Comparison of ENCODE assay signal across 39 mouse cellular contexts in the genomic region with DNA sequence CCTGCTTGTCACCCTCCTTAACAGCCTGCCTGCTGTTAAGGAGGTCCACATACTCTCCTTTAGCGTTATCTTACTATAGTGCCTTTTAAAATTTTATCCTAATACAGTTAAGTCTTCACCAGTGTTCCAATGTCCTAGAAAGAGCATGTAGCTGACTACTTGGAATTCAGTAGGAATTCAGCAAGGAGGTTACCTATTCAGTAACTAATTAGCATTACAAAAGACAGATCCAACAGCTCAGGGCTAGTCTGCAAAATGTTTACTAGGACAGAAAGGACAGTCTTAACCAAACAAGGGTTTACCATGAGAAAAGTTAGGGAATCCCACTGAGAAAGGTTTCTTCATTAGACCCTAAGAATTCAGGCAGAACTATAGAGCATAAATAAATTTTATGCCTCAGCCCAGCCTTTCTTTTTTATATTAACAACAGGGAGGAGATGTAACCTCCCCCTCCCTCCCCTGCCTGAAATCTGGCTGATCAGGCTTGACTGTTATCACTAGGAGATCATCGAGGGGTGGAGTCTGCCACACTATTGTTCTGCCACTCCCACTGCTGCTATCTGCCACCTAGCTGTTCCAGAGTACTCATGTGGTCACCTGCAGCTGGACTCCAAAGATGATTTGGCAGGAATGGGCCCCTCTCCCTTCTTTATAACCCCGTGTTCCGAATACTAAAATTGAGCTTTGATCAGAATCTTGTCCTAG. TPM values are rescaled to one million over a fixed set of nuclear protein-coding genes. Genes with fewer than 3 reads are reported as not detected.
"Had no signal": no experiment of that assay in that cellular context is flagged by ENCODE, and none has a peak within 500 bp of the region (broad histone marks: within the 10 kb centered on the region; RNA-seq: fewer than 3 reads in every experiment).

No protein-coding gene starts in this region.

RNA-seq across cellular contexts. Expression of a gene that starts 16.2 kb away (rescaled TPM):
- total RNA-seq: left cerebral cortex, postnatal 10 days; left cerebral cortex, postnatal 14 days; left cerebral cortex, postnatal 25 days; left cerebral cortex, postnatal 4 days; liver, adult 2 months; megakaryocyte-erythroid progenitor cell, adult 5-6 weeks; monocyte, adult 5-6 weeks had no signal
- polyA plus RNA-seq: limb, embryonic 10.5 days; limb, embryonic 11.5 days; limb, embryonic 12.5 days; liver, adult 2 months; liver, embryonic 11.5 days; liver, embryonic 13.5 days; liver, embryonic 15.5 days; liver, embryonic 16.5 days; liver, postnatal 0 days; lung, adult 2 months; lung, embryonic 14.5 days; lung, embryonic 15.5 days; lung, embryonic 16.5 days; lung, postnatal 0 days; macrophage; midbrain, embryonic 10.5 days; midbrain, embryonic 14.5 days; midbrain, embryonic 15.5 days; midbrain, embryonic 16.5 days; midbrain, postnatal 0 days; myocyte had no signal

RNA-seq across cellular contexts. Expression of a gene that starts 43.5 kb away (rescaled TPM):
- total RNA-seq: left cerebral cortex, postnatal 10 days; left cerebral cortex, postnatal 14 days; left cerebral cortex, postnatal 25 days; left cerebral cortex, postnatal 36 days; left cerebral cortex, postnatal 4 days; liver, adult 2 months; megakaryocyte progenitor cell, adult 5-6 weeks; megakaryocyte, adult 5-6 weeks; megakaryocyte-erythroid progenitor cell, adult 5-6 weeks; midbrain, postnatal 0 days; monocyte, adult 5-6 weeks had no signal
- polyA plus RNA-seq: limb, embryonic 10.5 days; limb, embryonic 11.5 days; limb, embryonic 12.5 days; limb, embryonic 13.5 days; limb, embryonic 14.5 days; limb, embryonic 15.5 days; liver, adult 2 months; liver, embryonic 11.5 days; liver, embryonic 12.5 days; liver, embryonic 13.5 days; liver, embryonic 14.5 days; liver, embryonic 15.5 days; liver, embryonic 16.5 days; liver, postnatal 0 days; lung, adult 2 months; lung, embryonic 14.5 days; lung, embryonic 15.5 days; lung, embryonic 16.5 days; lung, postnatal 0 days; macrophage; midbrain, embryonic 10.5 days; midbrain, embryonic 12.5 days; midbrain, embryonic 13.5 days; midbrain, embryonic 14.5 days; midbrain, embryonic 15.5 days; midbrain, embryonic 16.5 days; midbrain, postnatal 0 days; myocyte; neural tube, embryonic 11.5 days; neural tube, embryonic 12.5 days had no signal
